Mouse (Mus musculus): ENCODE results near the gene Alb. TPM values are rescaled to one million over a fixed set of nuclear protein-coding genes. Genes with fewer than 3 reads are reported as not detected.

Gene Alb
- polyA plus RNA-seq, 1 experiment: 0.75 TPM

DNA sequence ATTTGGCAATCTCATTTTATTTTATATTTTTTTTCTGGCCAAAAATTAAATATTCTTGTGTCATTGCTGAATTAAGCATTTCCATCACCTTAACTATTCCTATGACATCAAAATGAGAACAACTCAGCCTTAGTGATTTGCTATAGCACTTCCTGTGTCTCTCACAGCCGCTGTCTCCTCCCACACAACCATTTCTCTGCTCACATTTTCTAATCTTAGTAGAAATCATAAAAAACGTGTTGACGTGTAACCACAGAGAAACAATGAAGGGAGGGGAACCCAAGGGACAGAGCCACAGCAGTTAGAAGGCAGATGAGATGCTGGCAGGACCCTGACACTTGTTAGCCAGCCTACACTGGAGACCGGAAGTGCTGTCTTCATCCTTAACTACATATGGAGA is 8.0 kb upstream of the Alb start:
- TF ChIP-seq GATA1 (IDR thresholded peaks at IDR 0.05; ENCODE audit: low read length) (no peak), TAL1 (IDR thresholded peaks at IDR 0.05; ENCODE audit: low read length) (no peak)
- Histone ChIP-seq H3K36me3 (ENCODE audit: control insufficient read depth) (no peaks in the 10 kb centered on the region), H3K4me1 (ENCODE audit: control insufficient read depth) (no peaks in the 10 kb centered on the region), H3K4me3 (replicated peaks) (no peak overlapping the region), H3K9me3 (ENCODE audit: control insufficient read depth, low read length) (no peaks in the 10 kb centered on the region), H3K27me3 (ENCODE audit: control insufficient read depth) (no peaks in the 10 kb centered on the region)

DNA sequence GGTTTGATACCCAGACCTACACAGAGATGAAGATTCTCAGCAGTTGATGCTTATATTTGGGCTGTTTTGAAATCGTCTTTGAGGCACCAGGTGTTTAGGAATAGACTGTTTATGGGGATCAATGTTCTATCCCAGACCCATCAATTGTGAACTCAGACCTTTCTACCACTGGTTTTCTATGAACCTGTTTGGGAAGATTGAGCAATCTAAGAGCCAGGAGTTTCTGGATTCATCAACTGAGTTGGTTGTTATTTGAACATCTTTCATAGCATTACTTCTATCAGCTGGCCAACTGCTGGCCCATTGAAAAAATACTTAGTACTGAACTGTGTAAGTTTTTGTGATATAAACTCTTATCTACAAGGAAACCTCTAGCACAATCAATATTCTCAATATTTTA is 3.5 kb upstream of the Alb start:
- H3K27me3 ChIP-seq (ENCODE audit: control insufficient read depth): no peaks in the 10 kb centered on the region
- H3K4me1 ChIP-seq (ENCODE audit: control insufficient read depth): no peaks in the 10 kb centered on the region
- no peaks in the 10 kb centered on the region for H3K36me3 ChIP-seq (ENCODE audit: control insufficient read depth)
- H3K9me3 ChIP-seq (ENCODE audit: control insufficient read depth, low read length): no peaks in the 10 kb centered on the region
- no peak overlapping the region for H3K4me3 ChIP-seq (replicated peaks)
- TF ChIP-seq GATA1 (IDR thresholded peaks at IDR 0.05; ENCODE audit: low read length): no peak
- TF ChIP-seq TAL1 (IDR thresholded peaks at IDR 0.05; ENCODE audit: low read length): no peak

DNA sequence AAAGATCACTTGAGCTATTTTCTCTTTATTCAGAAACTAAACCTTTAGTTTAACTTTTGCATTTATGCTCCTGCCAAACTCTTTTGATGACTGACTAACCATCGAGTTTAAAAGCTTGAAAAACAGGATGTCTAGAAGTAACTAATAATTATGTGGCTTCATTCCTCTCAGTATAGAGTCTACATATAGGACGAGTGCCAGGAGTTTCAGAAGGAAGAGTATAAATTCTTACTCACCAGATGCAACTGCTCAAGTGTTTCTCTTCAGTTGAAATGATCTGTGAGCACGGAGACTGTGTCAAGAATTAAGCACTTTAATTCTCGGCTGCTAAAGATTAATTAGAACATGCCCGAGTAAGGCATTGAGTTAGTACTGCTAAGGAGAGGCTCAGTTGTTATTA is 2.0 kb upstream of the Alb start:
- TF ChIP-seq TAL1 (IDR thresholded peaks at IDR 0.05; ENCODE audit: low read length) (no peak), GATA1 (IDR thresholded peaks at IDR 0.05; ENCODE audit: low read length) (no peak)
- no peaks in the 10 kb centered on the region for H3K27me3 ChIP-seq (ENCODE audit: control insufficient read depth)
- no peaks in the 10 kb centered on the region for H3K9me3 ChIP-seq (ENCODE audit: control insufficient read depth, low read length)
- H3K4me1 ChIP-seq (ENCODE audit: control insufficient read depth): no peaks in the 10 kb centered on the region
- no peaks in the 10 kb centered on the region for H3K36me3 ChIP-seq (ENCODE audit: control insufficient read depth)
- no peak overlapping the region for H3K4me3 ChIP-seq (replicated peaks)

DNA sequence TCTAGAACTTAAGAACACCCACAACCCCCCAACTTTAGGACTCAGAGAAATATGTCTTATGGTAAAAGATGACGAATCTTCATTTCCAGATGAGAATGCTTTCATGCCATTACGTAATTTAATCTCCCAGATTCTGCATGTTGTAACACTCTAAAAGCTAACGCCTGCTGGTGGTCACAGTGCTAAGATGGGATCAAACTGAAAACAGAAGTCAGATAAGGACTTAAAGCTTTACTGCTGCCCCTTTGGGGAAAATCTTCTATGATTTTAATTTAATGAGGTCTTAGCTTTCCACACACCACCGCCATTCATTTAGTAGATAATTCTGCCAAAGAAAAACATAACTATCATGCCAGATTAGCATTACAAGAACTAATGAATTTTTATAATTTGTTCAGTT is 6.1 kb downstream of the Alb start:
- TF ChIP-seq TAL1 (IDR thresholded peaks at IDR 0.05; ENCODE audit: low read length) (no peak), GATA1 (IDR thresholded peaks at IDR 0.05; ENCODE audit: low read length) (no peak)
- Histone ChIP-seq H3K27me3 (ENCODE audit: control insufficient read depth) (no peaks in the 10 kb centered on the region), H3K4me1 (ENCODE audit: control insufficient read depth) (no peaks in the 10 kb centered on the region), H3K9me3 (ENCODE audit: control insufficient read depth, low read length) (no peaks in the 10 kb centered on the region), H3K4me3 (replicated peaks) (no peak overlapping the region), H3K36me3 (ENCODE audit: control insufficient read depth) (no peaks in the 10 kb centered on the region)

DNA sequence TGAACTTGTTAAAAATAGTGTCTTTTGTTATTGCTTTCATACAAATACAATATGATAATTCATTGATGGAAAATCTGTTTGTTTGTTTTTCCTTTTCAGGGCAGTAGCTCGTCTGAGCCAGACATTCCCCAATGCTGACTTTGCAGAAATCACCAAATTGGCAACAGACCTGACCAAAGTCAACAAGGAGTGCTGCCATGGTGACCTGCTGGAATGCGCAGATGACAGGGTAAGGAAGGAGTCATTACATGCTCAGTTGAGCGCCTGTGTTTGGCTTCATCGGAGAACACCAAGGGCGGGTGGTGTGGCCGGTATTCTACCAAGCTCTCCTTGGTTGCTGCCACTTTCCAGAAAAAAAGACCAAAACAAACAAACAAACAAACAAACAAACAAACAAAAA is 6.5 kb downstream of the Alb start:
- no peaks in the 10 kb centered on the region for H3K27me3 ChIP-seq (ENCODE audit: control insufficient read depth)
- H3K4me1 ChIP-seq (ENCODE audit: control insufficient read depth): no peaks in the 10 kb centered on the region
- no peak overlapping the region for H3K4me3 ChIP-seq (replicated peaks)
- H3K9me3 ChIP-seq (ENCODE audit: control insufficient read depth, low read length): no peaks in the 10 kb centered on the region
- H3K36me3 ChIP-seq (ENCODE audit: control insufficient read depth): no peaks in the 10 kb centered on the region
- TF ChIP-seq TAL1 (IDR thresholded peaks at IDR 0.05; ENCODE audit: low read length) (no peak), GATA1 (IDR thresholded peaks at IDR 0.05; ENCODE audit: low read length) (no peak)

DNA sequence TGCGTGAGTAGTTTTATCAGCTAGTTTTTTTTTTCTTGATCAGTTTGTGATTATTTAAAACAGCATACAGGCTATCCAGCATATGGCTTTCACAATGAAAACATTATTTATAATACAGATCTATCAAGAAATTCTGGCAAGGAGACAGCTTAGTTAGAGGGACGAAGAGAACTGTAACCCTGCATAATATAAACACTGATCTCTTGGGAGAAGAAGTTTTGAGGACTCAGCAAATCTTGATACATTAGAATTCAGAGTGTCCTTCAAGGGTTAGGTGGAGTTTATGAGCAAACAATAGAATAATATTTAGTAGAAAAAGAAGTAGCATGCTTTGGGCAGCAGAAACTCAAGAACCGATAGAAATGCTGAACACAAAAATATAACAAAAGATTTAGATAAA is 10.1 kb downstream of the Alb start:
- Histone ChIP-seq H3K9me3 (ENCODE audit: control insufficient read depth, low read length) (no peaks in the 10 kb centered on the region), H3K4me1 (ENCODE audit: control insufficient read depth) (no peaks in the 10 kb centered on the region), H3K27me3 (ENCODE audit: control insufficient read depth) (no peaks in the 10 kb centered on the region), H3K36me3 (ENCODE audit: control insufficient read depth) (no peaks in the 10 kb centered on the region), H3K4me3 (replicated peaks) (no peak overlapping the region)
- TF ChIP-seq GATA1 (IDR thresholded peaks at IDR 0.05; ENCODE audit: low read length) (no peak), TAL1 (IDR thresholded peaks at IDR 0.05; ENCODE audit: low read length) (no peak)

DNA sequence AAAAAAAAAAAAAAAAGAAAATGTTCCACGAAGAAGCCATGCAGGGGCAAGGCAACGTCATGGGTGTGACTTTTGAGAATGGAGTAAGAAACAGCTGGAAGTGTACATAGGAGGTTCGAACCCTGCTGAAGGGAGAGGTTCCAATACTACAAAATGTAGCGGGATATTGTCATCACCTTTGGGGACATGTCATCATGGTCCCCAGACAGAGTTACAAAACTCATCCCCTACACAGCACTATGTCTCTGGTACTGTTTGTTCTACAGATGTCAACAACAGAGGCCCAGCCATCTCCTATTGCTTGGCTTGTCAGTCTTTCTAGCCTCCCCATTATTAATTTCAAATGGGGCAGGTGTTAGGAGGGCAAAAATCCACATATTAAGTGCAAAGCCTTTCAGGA is 13.2 kb downstream of the Alb start:
- TF ChIP-seq TAL1 (IDR thresholded peaks at IDR 0.05; ENCODE audit: low read length) (0 out of 3 replicates have a peak, but pooled peaks have one; percentile 20), GATA1 (IDR thresholded peaks at IDR 0.05; ENCODE audit: low read length) (no peak)
- Histone ChIP-seq H3K27me3 (ENCODE audit: control insufficient read depth) (no peaks in the 10 kb centered on the region), H3K4me1 (ENCODE audit: control insufficient read depth) (no peaks in the 10 kb centered on the region), H3K36me3 (ENCODE audit: control insufficient read depth) (no peaks in the 10 kb centered on the region), H3K4me3 (replicated peaks) (no peak overlapping the region), H3K9me3 (ENCODE audit: control insufficient read depth, low read length) (no peaks in the 10 kb centered on the region)

DNA sequence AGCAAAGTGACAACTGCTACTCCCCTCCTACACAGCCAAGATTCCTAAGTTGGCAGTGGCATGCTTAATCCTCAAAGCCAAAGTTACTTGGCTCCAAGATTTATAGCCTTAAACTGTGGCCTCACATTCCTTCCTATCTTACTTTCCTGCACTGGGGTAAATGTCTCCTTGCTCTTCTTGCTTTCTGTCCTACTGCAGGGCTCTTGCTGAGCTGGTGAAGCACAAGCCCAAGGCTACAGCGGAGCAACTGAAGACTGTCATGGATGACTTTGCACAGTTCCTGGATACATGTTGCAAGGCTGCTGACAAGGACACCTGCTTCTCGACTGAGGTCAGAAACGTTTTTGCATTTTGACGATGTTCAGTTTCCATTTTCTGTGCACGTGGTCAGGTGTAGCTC is 13.7 kb downstream of the Alb start:
- no peaks in the 10 kb centered on the region for H3K9me3 ChIP-seq (ENCODE audit: control insufficient read depth, low read length)
- H3K27me3 ChIP-seq (ENCODE audit: control insufficient read depth): no peaks in the 10 kb centered on the region
- H3K4me1 ChIP-seq (ENCODE audit: control insufficient read depth): no peaks in the 10 kb centered on the region
- H3K4me3 ChIP-seq (replicated peaks): no peak overlapping the region
- TF ChIP-seq GATA1 (IDR thresholded peaks at IDR 0.05; ENCODE audit: low read length) (no peak), TAL1 (IDR thresholded peaks at IDR 0.05; ENCODE audit: low read length) (no peak)
- no peaks in the 10 kb centered on the region for H3K36me3 ChIP-seq (ENCODE audit: control insufficient read depth)

DNA sequence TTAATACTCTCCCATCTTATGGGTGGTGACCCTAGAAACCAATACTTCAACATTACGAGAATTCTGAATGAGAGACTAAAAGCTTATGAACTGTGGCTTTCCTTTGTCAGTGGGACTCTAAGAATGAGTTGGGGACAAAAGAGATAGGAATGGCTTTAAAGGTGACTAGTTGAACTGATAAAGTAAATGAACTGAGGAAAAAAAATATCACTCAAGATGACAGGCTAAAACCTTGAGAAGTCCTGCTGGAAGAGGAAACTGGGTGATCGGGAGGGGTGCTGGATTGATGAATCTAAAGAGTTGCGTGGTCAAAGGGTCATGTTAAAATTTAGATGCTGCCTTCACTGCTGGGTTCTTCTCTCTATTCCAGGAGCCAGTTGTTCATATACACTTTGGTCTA is 16.0 kb downstream of the Alb start:
- no peak overlapping the region for H3K4me3 ChIP-seq (replicated peaks)
- TF ChIP-seq TAL1 (IDR thresholded peaks at IDR 0.05; ENCODE audit: low read length) (no peak), GATA1 (IDR thresholded peaks at IDR 0.05; ENCODE audit: low read length) (no peak)
- no peaks in the 10 kb centered on the region for H3K27me3 ChIP-seq (ENCODE audit: control insufficient read depth)
- no peaks in the 10 kb centered on the region for H3K36me3 ChIP-seq (ENCODE audit: control insufficient read depth)
- no peaks in the 10 kb centered on the region for H3K9me3 ChIP-seq (ENCODE audit: control insufficient read depth, low read length)
- H3K4me1 ChIP-seq (ENCODE audit: control insufficient read depth): no peaks in the 10 kb centered on the region

DNA sequence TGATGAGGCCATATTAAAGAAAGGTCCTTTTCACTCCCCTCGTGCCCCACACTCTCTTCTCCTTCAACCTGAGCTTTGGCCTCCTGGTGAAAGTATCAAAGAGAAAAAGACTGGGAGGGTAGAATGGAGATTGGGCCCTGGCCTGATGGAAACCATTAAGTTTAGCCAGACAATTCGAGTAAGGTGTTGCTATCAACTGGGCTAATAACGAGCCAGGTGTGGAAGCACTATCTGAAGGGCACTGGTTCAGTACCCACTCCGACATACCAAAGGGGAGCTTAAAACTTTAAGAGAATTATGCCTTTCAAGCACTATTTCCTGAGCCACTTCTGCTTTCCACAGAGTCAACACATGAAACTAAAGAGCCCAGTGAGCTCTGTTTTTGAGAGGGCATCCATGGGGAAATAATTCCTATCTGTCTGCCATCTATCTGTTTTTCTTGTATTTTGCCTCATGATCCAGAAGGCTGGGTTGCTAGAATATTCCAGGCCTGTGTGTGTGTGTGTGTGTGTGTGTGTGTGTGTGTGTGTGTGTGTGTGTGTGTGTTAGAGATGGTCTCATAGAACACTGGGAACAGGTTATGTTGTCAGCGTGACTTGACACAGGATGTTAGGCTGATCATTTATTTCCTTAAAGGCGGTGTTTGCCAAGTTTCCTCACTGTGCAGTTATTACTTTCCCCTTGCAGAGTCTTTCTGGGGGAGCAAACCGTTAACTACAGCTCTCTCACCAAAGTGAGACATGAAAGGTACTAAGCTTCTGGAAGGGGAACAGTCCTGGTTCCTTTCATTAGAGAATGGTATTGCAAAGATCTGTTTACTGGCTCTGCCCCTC is 16.8 kb downstream of the Alb start:
- no peaks in the 10 kb centered on the region for H3K9me3 ChIP-seq (ENCODE audit: control insufficient read depth, low read length)
- no peak overlapping the region for H3K4me3 ChIP-seq (replicated peaks)
- no peaks in the 10 kb centered on the region for H3K36me3 ChIP-seq (ENCODE audit: control insufficient read depth)
- no peaks in the 10 kb centered on the region for H3K27me3 ChIP-seq (ENCODE audit: control insufficient read depth)
- H3K4me1 ChIP-seq (ENCODE audit: control insufficient read depth): no peaks in the 10 kb centered on the region
- TF ChIP-seq GATA1 (IDR thresholded peaks at IDR 0.05; ENCODE audit: low read length): no peak
- no peak for TF ChIP-seq TAL1 (IDR thresholded peaks at IDR 0.05; ENCODE audit: low read length)

Data from erythroblast, embryonic 14.5 days (primary cell).